Comparison of ENCODE assay signal across 19 mouse cellular contexts in genomic region chr7:80319846-80320496, GRCm38 (mm10). TPM values are rescaled to one million over a fixed set of nuclear protein-coding genes. Genes with fewer than 3 reads are reported as not detected.
DNase-seq lines count a peak whose midpoint lies in the region; ATAC-seq and TF ChIP-seq lines count a peak whose summit lies in the region.
"Had no signal": no experiment of that assay in that cellular context is flagged by ENCODE, and none has a peak within 500 bp of the region (broad histone marks: within the 10 kb centered on the region; RNA-seq: fewer than 3 reads in every experiment).

No protein-coding gene starts in this region.

- H3K4me3 ChIP-seq in heart, embryonic 13.5 days = no peak overlapping the region
- H3K4me3 ChIP-seq in testis, adult 2 months (ENCODE audit: control insufficient read depth, low read depth, low read length) = peak overlapping the region; percentile 2
- H3K4me3 ChIP-seq: embryonic facial prominence, embryonic 15.5 days; gastrocnemius, adult 2 months; kidney, embryonic 15.5 days; stomach, embryonic 15.5 days had no signal

- no peaks in the 10 kb centered on the region for H3K9me3 ChIP-seq in heart, embryonic 13.5 days
- H3K9me3 ChIP-seq: embryonic facial prominence, embryonic 15.5 days; kidney, embryonic 15.5 days; stomach, embryonic 15.5 days had no signal

- TF ChIP-seq CTCF in testis, adult 2 months (IDR thresholded peaks at IDR 0.05; ENCODE audit: control insufficient read depth, insufficient read depth, insufficient replicate concordance, low read depth, low read length) = no peak

- intact Hi-C loops in heart, postnatal 14 days (cut with DNase I) = no loop called here

- peaks cover 36% of the 10 kb centered on the region for H3K4me1 ChIP-seq in heart, embryonic 13.5 days
- H3K4me1 ChIP-seq in testis, adult 2 months (ENCODE audit: control insufficient read depth, insufficient read depth, low read length) = peaks cover under 1% of the 10 kb centered on the region; the same call in 1 of the 2 replicates
- H3K4me1 ChIP-seq: stomach, embryonic 15.5 days had no signal

- no peaks in the 10 kb centered on the region for H3K27me3 ChIP-seq in heart, embryonic 13.5 days (replicated peaks)
- no peaks in the 10 kb centered on the region for H3K27me3 ChIP-seq in testis, adult 2 months (ENCODE audit: control insufficient read depth, insufficient read depth, low read length)
- H3K27me3 ChIP-seq: embryonic facial prominence, embryonic 15.5 days; kidney, embryonic 15.5 days; stomach, embryonic 15.5 days had no signal

- TF ChIP-seq POLR2A in testis, adult 2 months (IDR thresholded peaks at IDR 0.05; ENCODE audit: control insufficient read depth, low read depth, low read length) = no peak

- 71% methylated on average over 19 of the region's 19 CpGs for WGBS in heart, embryonic 13.5 days

- H3K4me2 ChIP-seq in heart, embryonic 13.5 days = no peak overlapping the region
- H3K4me2 ChIP-seq: embryonic facial prominence, embryonic 15.5 days; kidney, embryonic 15.5 days; liver, embryonic 11.5 days; stomach, embryonic 15.5 days had no signal

- H3K9ac ChIP-seq in heart, embryonic 13.5 days = peak overlapping the region; percentile 37
- H3K9ac ChIP-seq: embryonic facial prominence, embryonic 15.5 days; kidney, embryonic 15.5 days; stomach, embryonic 15.5 days had no signal

- peak overlapping the region; percentile 60 for H3K27ac ChIP-seq in heart, embryonic 13.5 days (replicated peaks)
- H3K27ac ChIP-seq in testis, adult 2 months (ENCODE audit: control insufficient read depth, insufficient read depth, low read depth, low read length) = no peak overlapping the region
- H3K27ac ChIP-seq: gastrocnemius, adult 2 months; kidney, embryonic 15.5 days; stomach, embryonic 15.5 days had no signal

- no peak for ATAC-seq in heart, embryonic 13.5 days (ENCODE audit: extremely low read depth, insufficient number of reproducible peaks, low FRiP score, low TSS enrichment)
- no peak for ATAC-seq in erythroblast, adult 5-6 weeks (replicated peaks; ENCODE audit: low FRiP score, poor library complexity, severe bottlenecking)
- ATAC-seq: intestine, postnatal 0 days had no signal

- H3K36me3 ChIP-seq in heart, embryonic 13.5 days = peaks cover 59% of the 10 kb centered on the region
- 0 out of 2 replicates have a peak, but pooled peaks cover 1% of the 10 kb centered on the region for H3K36me3 ChIP-seq in testis, adult 2 months (ENCODE audit: control insufficient read depth, insufficient read depth, low read length)

- peak; percentile 48 for DNase-seq in cerebellum, adult 11-12 months
- no peak for DNase-seq in cerebellum, postnatal 25 days
- DNase-seq in heart, postnatal 14 days = no peak
- no peak for DNase-seq in testis, postnatal 10 days (ENCODE audit: low spot score)
- no peak for DNase-seq in right cerebral cortex, postnatal 4 days
- DNase-seq: adrenal gland, adult 2 months; gastrocnemius, adult 2 months; lung, adult 18-20 months; lung, postnatal 14 days; midbrain, embryonic 14.5 days; right cerebral cortex, postnatal 25 days had no signal

RNA-seq across cellular contexts. Expression of gene Rccd1, which starts 4.3 kb away (rescaled TPM):
- polyA plus RNA-seq in heart, embryonic 13.5 days (2015; fragmentation: Nextera tagmentation; extraction: Ambion mirVana) = 7.3 and 7.8 TPM in 2 replicates
- total RNA-seq in heart, postnatal 14 days (2021) = 1 to 10 TPM; 6.8 to 7.6 TPM
- 5.6 and 6.9 TPM in 2 replicates for polyA plus RNA-seq in testis, adult 2 months (2012; rRNA removed)
- total RNA-seq in erythroblast, adult 5-6 weeks (2015; ENCODE audit: low replicate concordance) = 2.5 and 18.8 TPM in 2 replicates
- 0.98 and 4.4 TPM in 2 replicates for total RNA-seq in erythroblast, adult 5-6 weeks (2017; ENCODE audit: low replicate concordance)

RNA-seq across cellular contexts. Expression of gene Unc45a, which starts 20.8 kb away (rescaled TPM):
- polyA plus RNA-seq in heart, embryonic 13.5 days (2015; fragmentation: Nextera tagmentation; extraction: Ambion mirVana) = 18.2 and 20.1 TPM in 2 replicates
- 10 to 100 TPM; 17.9 to 19.2 TPM for total RNA-seq in heart, postnatal 14 days (2021)
- polyA plus RNA-seq in testis, adult 2 months (2012; rRNA removed) = 9.4 and 21.9 TPM in 2 replicates
- total RNA-seq in erythroblast, adult 5-6 weeks (2015; ENCODE audit: low replicate concordance) = 1.5 and 4.2 TPM in 2 replicates
- total RNA-seq in erythroblast, adult 5-6 weeks (2017; ENCODE audit: low replicate concordance) = 4.2 and 4.8 TPM in 2 replicates

RNA-seq across cellular contexts. Expression of gene Hddc3, which starts 22.9 kb away (rescaled TPM):
- polyA plus RNA-seq in heart, embryonic 13.5 days (2015; fragmentation: Nextera tagmentation; extraction: Ambion mirVana) = 14.5 and 16.5 TPM in 2 replicates
- total RNA-seq in heart, postnatal 14 days (2021) = 10 to 100 TPM; 29.7 to 31.3 TPM
- polyA plus RNA-seq in testis, adult 2 months (2012; rRNA removed) = 15.5 and 23.7 TPM in 2 replicates
- total RNA-seq in erythroblast, adult 5-6 weeks (2015; ENCODE audit: low replicate concordance) = 2.3 TPM in 1 of 2 replicates, not detected in the other
- 2.6 TPM in 2 replicates for total RNA-seq in erythroblast, adult 5-6 weeks (2017; ENCODE audit: low replicate concordance)

RNA-seq across cellular contexts. Expression of gene Prc1, which starts 25.7 kb away (rescaled TPM):
- 121 and 133 TPM in 2 replicates for polyA plus RNA-seq in heart, embryonic 13.5 days (2015; fragmentation: Nextera tagmentation; extraction: Ambion mirVana)
- 10 to 100 TPM; 12.4 to 19.8 TPM for total RNA-seq in heart, postnatal 14 days (2021)
- polyA plus RNA-seq in testis, adult 2 months (2012; rRNA removed) = 44.8 and 47.7 TPM in 2 replicates
- total RNA-seq in erythroblast, adult 5-6 weeks (2015; ENCODE audit: low replicate concordance) = 59.4 and 74.7 TPM in 2 replicates
- total RNA-seq in erythroblast, adult 5-6 weeks (2017; ENCODE audit: low replicate concordance) = 188 and 334 TPM in 2 replicates

RNA-seq across cellular contexts. Expression of gene Vps33b, which starts 50.5 kb away (rescaled TPM):
- polyA plus RNA-seq in heart, embryonic 13.5 days (2015; fragmentation: Nextera tagmentation; extraction: Ambion mirVana) = 9.6 and 11.1 TPM in 2 replicates
- total RNA-seq in heart, postnatal 14 days (2021) = 1 to 10 TPM; 7.0 to 7.4 TPM
- 8.7 and 9.4 TPM in 2 replicates for polyA plus RNA-seq in testis, adult 2 months (2012; rRNA removed)
- 3.8 and 12.7 TPM in 2 replicates for total RNA-seq in erythroblast, adult 5-6 weeks (2015; ENCODE audit: low replicate concordance)
- 4.9 and 7.5 TPM in 2 replicates for total RNA-seq in erythroblast, adult 5-6 weeks (2017; ENCODE audit: low replicate concordance)

Comparison
In these comparisons a context has a peak if more than half of its experiments do, and no peak if none do; other contexts are left out.
1. RNA of gene Hddc3, which starts 22.9 kb away (total RNA-seq): 29.7 to 31.3 TPM in heart, postnatal 14 days; 2.3 to 2.6 TPM in erythroblast, adult 5-6 weeks; every median in the first group is over 4 times any median in the second.